Mouse (Mus musculus) embryonic facial prominence, embryonic 15.5 days (tissue): Measurements from ENCODE around the gene Ube2dnl1. TPM values are rescaled to one million over a fixed set of nuclear protein-coding genes. Genes with fewer than 3 reads are reported as not detected.

Experiments
- ATAC-seq: fragments of 200-750 bp; cut with Nextera tagmentation; 2 replicates; pipeline ENCODE4 v1.8.0; 2017; ENCODE audit warnings: low read depth, moderate TSS enrichment; ENCODE audit not compliant: insufficient number of reproducible peaks, low FRiP score, low TSS enrichment
- H3K27ac ChIP-seq: fragments of 300-500 bp; sonication (generic); replicated peaks from 2 replicates; pipeline ENCODE4 v1.5.1; 2015; ENCODE audit warnings: mild to moderate bottlenecking, inconsistent platforms
- H3K27me3 ChIP-seq: fragments of 300-500 bp; sonication (generic); 2 replicates; pipeline ENCODE4 v1.6.1; 2015; ENCODE audit warnings: inconsistent platforms
- H3K36me3 ChIP-seq: fragments of 300-500 bp; sonication (generic); 2 replicates; pipeline ENCODE4 v1.6.1; 2015; ENCODE audit warnings: mild to moderate bottlenecking, inconsistent platforms
- H3K4me1 ChIP-seq: fragments of 300-500 bp; sonication (generic); 2 replicates; pipeline ENCODE4 v1.6.1; 2015; ENCODE audit warnings: inconsistent platforms
- H3K4me2 ChIP-seq: fragments of 300-500 bp; sonication (generic); replicated peaks from 2 replicates; pipeline ENCODE4 v1.6.1; 2015; ENCODE audit warnings: mild to moderate bottlenecking, inconsistent platforms
- H3K4me3 ChIP-seq: fragments of 300-500 bp; sonication (generic); replicated peaks from 2 replicates; pipeline ENCODE4 v1.5.1; 2015; ENCODE audit warnings: mild to moderate bottlenecking, inconsistent platforms
- H3K9ac ChIP-seq: fragments of 300-500 bp; sonication (generic); 2 replicates; pipeline ENCODE4 v1.6.1; 2015; ENCODE audit warnings: inconsistent platforms
- H3K9me3 ChIP-seq: fragments of 300-500 bp; sonication (generic); replicated peaks from 2 replicates; pipeline ENCODE4 v1.6.1; 2016; ENCODE audit warnings: inconsistent platforms
- WGBS: fragments of 180-500 bp; shearing (Covaris S2); methylation state at CpG from one replicate; pipeline ENCODE4 v1.1.7; 2015; 5-methylcytosine and 5-hydroxymethylcytosine counted together
- polyA plus RNA-seq: library from polyadenylated mRNA; unstranded; fragments of >200 nt; fragmentation: Nextera tagmentation; extraction: Ambion mirVana; gene quantifications from 2 replicates; pipeline ENCODE4 v1.2.1, GENCODE M21; 2015

Ube2dnl1 gene
- not detected in 2 replicates for polyA plus RNA-seq

DNA sequence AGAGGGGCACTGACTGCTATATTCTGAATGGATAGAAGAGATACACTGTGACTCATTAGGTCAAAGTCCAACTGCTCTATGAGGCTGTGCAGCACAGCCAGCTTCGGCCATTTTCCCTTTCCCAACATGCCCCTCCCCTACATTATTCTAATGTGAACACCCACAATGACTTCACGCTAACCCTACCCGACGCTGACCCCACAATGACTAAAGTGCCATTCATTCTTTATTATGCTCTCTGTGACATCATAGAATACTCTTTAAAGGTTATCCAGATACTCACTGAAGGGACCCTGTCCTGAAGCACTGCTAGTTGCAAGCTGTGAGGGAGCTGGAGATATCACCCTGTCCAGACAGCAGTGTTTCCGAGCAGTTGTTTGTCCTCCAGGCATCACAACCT is at the start of gene Ube2dnl1:
Gene Ube2dnl1, plus strand, starts transcription at position 301 of the 400 bp plus-strand sequence.
- H3K9me3 ChIP-seq: no peaks in the 10 kb centered on the region
- no peak within 1 kb of the TSS for H3K9ac ChIP-seq
- 74% methylated on average over 5 of the region's 5 CpGs for WGBS
- H3K36me3 ChIP-seq: no peaks in the 10 kb centered on the region
- ATAC-seq: no peak
- no peaks in the 10 kb centered on the region for H3K4me1 ChIP-seq
- no peaks in the 10 kb centered on the region for H3K27me3 ChIP-seq
- H3K4me2 ChIP-seq: no peak within 1 kb of the TSS
- H3K4me3 ChIP-seq: no peak within 1 kb of the TSS
- H3K27ac ChIP-seq: no peak within 1 kb of the TSS

DNA sequence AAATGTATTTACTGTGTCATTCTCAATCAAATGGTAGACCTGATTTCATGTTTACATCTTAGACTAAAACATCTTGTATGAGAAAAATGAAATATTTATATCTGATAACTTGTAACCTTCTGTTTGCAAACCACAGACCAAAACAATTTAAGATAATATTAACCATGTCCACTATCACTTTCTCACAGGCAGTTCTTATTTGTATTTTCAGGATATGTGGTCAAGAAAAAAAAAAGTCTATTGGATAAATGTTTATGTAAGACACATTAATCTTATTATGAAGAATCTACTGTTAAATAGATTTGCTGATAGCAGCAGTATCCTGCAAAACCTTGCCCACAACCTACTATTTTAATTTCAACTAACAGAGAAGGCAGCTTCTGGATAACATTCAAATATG is 9.3 kb upstream of the Ube2dnl1 start:
- H3K36me3 ChIP-seq: no peaks in the 10 kb centered on the region
- no peak overlapping the region for H3K9ac ChIP-seq
- H3K27me3 ChIP-seq: no peaks in the 10 kb centered on the region
- H3K4me2 ChIP-seq: no peak overlapping the region
- no peaks in the 10 kb centered on the region for H3K9me3 ChIP-seq
- ATAC-seq: no peak
- no peaks in the 10 kb centered on the region for H3K4me1 ChIP-seq
- no peak overlapping the region for H3K27ac ChIP-seq
- H3K4me3 ChIP-seq: no peak overlapping the region

DNA sequence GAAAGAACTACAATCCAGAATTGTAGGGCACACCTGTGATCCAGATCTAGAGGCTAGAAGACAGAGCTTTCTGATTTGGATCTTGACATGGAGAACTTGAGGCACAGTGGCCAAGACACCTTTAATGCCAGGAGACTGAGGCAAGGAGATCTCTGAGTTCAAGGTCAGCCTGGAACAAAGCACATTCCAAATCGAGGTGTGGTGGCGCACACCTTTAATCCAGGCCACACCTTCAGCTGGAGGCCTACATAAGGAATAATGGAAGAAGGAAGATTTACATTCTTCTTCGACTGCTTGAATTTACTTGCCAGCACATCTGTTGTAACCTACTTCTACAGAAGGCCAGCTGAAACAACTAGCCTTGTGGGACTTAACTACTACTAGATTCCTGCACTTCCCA is 7.3 kb upstream of the Ube2dnl1 start:
- H3K36me3 ChIP-seq: no peaks in the 10 kb centered on the region
- no peak overlapping the region for H3K27ac ChIP-seq
- H3K27me3 ChIP-seq: no peaks in the 10 kb centered on the region
- H3K9me3 ChIP-seq: no peaks in the 10 kb centered on the region
- 88% methylated on average over 3 of the region's 3 CpGs for WGBS
- no peaks in the 10 kb centered on the region for H3K4me1 ChIP-seq
- no peak for ATAC-seq
- no peak overlapping the region for H3K4me3 ChIP-seq
- H3K4me2 ChIP-seq: no peak overlapping the region
- H3K9ac ChIP-seq: no peak overlapping the region

DNA sequence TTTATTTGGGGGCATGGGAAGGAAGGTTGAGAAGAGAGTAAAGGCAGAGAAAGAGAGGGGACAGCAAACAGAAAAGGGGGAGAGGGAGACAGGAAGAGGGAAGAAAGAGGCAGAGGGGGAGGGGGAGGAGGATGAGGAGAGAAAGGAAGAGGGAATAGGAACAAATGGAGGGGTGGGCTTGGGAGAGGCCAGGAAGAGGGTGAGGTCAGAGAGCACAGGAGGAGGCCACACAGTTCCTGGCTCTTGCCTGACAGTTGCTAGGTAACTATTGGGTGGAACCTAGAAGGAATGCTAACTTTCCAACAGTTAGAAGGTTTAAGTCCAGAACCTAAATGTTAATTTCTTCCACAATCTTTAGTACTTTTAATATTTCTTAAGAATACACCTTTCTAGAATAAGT is 1.4 kb upstream of the Ube2dnl1 start:
- Histone ChIP-seq H3K9ac (no peak overlapping the region), H3K36me3 (no peaks in the 10 kb centered on the region), H3K4me3 (no peak overlapping the region), H3K4me1 (no peaks in the 10 kb centered on the region), H3K4me2 (no peak overlapping the region), H3K27me3 (no peaks in the 10 kb centered on the region), H3K27ac (no peak overlapping the region), H3K9me3 (no peaks in the 10 kb centered on the region)
- no peak for ATAC-seq

DNA sequence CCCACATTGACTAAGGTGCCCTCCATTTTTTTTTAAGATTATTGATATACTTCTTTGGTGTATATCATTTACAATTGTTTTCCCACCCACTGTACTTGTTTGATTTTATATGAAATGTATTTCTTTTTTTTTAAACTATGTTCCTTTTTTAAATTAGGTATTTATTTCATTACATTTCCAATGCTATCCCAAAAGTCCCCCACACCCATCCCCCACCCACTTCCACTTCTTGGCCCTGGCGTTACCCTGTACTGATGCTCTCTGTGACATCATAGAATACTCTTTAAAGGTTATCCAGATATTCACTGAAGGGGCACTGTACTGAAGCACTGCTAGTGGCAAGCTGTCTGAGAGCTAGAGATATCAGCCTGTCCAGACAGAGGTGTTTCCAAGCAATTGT is 2.5 kb downstream of the Ube2dnl1 start, which contains the start of gene Ube2dnl2:
Gene Ube2dnl2, plus strand, starts transcription at position 301 of the 400 bp plus-strand sequence.
- Histone ChIP-seq H3K4me1 (no peaks in the 10 kb centered on the region), H3K9me3 (no peaks in the 10 kb centered on the region), H3K4me2 (no peak within 1 kb of the TSS), H3K36me3 (no peaks in the 10 kb centered on the region), H3K27ac (no peak within 1 kb of the TSS), H3K4me3 (no peak within 1 kb of the TSS), H3K9ac (no peak within 1 kb of the TSS), H3K27me3 (no peaks in the 10 kb centered on the region)
- 75% methylated on average over 1 of the region's 1 CpGs for WGBS
- no peak for ATAC-seq

DNA sequence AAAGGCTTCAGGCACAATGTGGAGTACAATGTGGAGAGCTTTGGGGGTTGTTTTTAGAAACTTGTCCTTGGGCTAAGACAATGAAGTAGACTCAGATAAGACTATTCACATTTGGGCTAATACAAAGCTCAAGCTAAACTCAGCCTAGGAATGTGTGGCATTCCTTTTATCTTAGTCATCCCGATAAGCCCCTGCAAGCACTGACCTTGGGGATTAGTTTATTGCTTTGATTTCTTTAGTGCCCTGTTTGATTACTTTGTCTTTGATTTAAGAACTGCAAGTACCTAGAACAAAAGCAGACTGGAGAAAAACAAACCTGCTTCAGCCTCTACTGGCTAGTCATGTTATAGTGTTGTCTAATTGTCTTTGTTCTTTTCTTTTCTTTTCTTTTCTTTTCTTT is 50.3 kb downstream of the Ube2dnl1 start:
- 49% methylated on average over 1 of the region's 1 CpGs for WGBS
- no peaks in the 10 kb centered on the region for H3K36me3 ChIP-seq
- H3K4me1 ChIP-seq: no peaks in the 10 kb centered on the region
- H3K9me3 ChIP-seq: no peaks in the 10 kb centered on the region
- no peak overlapping the region for H3K9ac ChIP-seq
- no peak overlapping the region for H3K27ac ChIP-seq
- ATAC-seq: no peak
- no peak overlapping the region for H3K4me2 ChIP-seq
- H3K27me3 ChIP-seq: no peaks in the 10 kb centered on the region
- no peak overlapping the region for H3K4me3 ChIP-seq

Other genes starting within 250 kb of the Ube2dnl1 start
- not detected in 2 replicates for gene Ube2dnl2, start 2.6 kb downstream of the Ube2dnl1 start, polyA plus RNA-seq